Mouse (Mus musculus) limb, embryonic 15.5 days (tissue): ENCODE data around the gene Nubp2. TPM values are rescaled to one million over a fixed set of nuclear protein-coding genes. Genes with fewer than 3 reads are reported as not detected.

Experiments used
- polyA plus RNA-seq: library from polyadenylated mRNA; unstranded; fragments of >200 nt; fragmentation: Nextera tagmentation; extraction: Ambion mirVana; gene quantifications from 2 replicates; pipeline ENCODE4 v1.2.1, GENCODE M21; 2015

Nubp2 gene
- polyA plus RNA-seq, 1 experiment from 2014 or later: 47.7 TPM

Other genes with a start within 250 kb of the Nubp2 start
- 56.5 and 57.7 TPM in 2 replicates for gene Slc9a3r2, start 236.0 kb downstream of the Nubp2 start, polyA plus RNA-seq
- not detected in 2 replicates for gene Npw, start 227.9 kb downstream of the Nubp2 start, polyA plus RNA-seq
- 21.4 and 22.1 TPM in 2 replicates for gene Zfp598, start 216.7 kb downstream of the Nubp2 start, polyA plus RNA-seq
- gene Syngr3, start 196.4 kb downstream of the Nubp2 start, polyA plus RNA-seq: 3.0 and 3.2 TPM in 2 replicates
- gene Gfer, start 190.2 kb downstream of the Nubp2 start, polyA plus RNA-seq: 32.8 and 33.8 TPM in 2 replicates
- gene Noxo1, start 190.1 kb downstream of the Nubp2 start, polyA plus RNA-seq: 1.8 and 2.9 TPM in 2 replicates
- 57.3 and 59.0 TPM in 2 replicates for gene Tbl3, start 178.7 kb downstream of the Nubp2 start, polyA plus RNA-seq
- 0.29 TPM in 1 of 2 replicates, not detected in the other for gene Rnf151, start 168.3 kb downstream of the Nubp2 start, polyA plus RNA-seq
- 1,428 and 1,497 TPM in 2 replicates for gene Rps2, start 168.2 kb downstream of the Nubp2 start, polyA plus RNA-seq
- 208 and 226 TPM in 2 replicates for gene Ndufb10, start 161.9 kb downstream of the Nubp2 start, polyA plus RNA-seq
- 0.30 TPM in 1 of 2 replicates, not detected in the other for gene Rpl3l, start 158.5 kb downstream of the Nubp2 start, polyA plus RNA-seq
- gene Msrb1, start 149.7 kb downstream of the Nubp2 start, polyA plus RNA-seq: 25.9 and 26.8 TPM in 2 replicates
- 5.2 and 5.7 TPM in 2 replicates for gene Hs3st6, start 133.4 kb downstream of the Nubp2 start, polyA plus RNA-seq
- gene Meiob, start 82.1 kb downstream of the Nubp2 start, polyA plus RNA-seq: not detected in 2 replicates
- gene Hagh, start 46.2 kb downstream of the Nubp2 start, polyA plus RNA-seq: 37.7 and 43.3 TPM in 2 replicates
- 19.0 and 19.6 TPM in 2 replicates for gene Fahd1, start 36.0 kb downstream of the Nubp2 start, polyA plus RNA-seq
- gene Igfals, start 20.4 kb downstream of the Nubp2 start, polyA plus RNA-seq: 0.29 and 0.58 TPM in 2 replicates
- 41.7 and 43.7 TPM in 2 replicates for gene Spsb3, start 294 bp upstream of the Nubp2 start, polyA plus RNA-seq
- 27.4 and 29.9 TPM in 2 replicates for gene Eme2, start 8.7 kb upstream of the Nubp2 start, polyA plus RNA-seq
- gene Mrps34, start 8.8 kb upstream of the Nubp2 start, polyA plus RNA-seq: 81.9 and 86.9 TPM in 2 replicates
- gene Nme3, start 10.2 kb upstream of the Nubp2 start, polyA plus RNA-seq: 31.9 and 36.0 TPM in 2 replicates
- gene Mapk8ip3, start 50.6 kb upstream of the Nubp2 start, polyA plus RNA-seq: 29.5 and 30.6 TPM in 2 replicates
- 165 and 170 TPM in 2 replicates for gene Jpt2, start 74.3 kb upstream of the Nubp2 start, polyA plus RNA-seq
- gene Cramp1l, start 129.4 kb upstream of the Nubp2 start, polyA plus RNA-seq: 6.0 and 6.2 TPM in 2 replicates
- 14.9 and 17.0 TPM in 2 replicates for gene Ift140, start 129.7 kb upstream of the Nubp2 start, polyA plus RNA-seq
- 22.3 and 25.3 TPM in 2 replicates for gene Tmem204, start 197.2 kb upstream of the Nubp2 start, polyA plus RNA-seq
- gene Telo2, start 229.6 kb upstream of the Nubp2 start, polyA plus RNA-seq: 39.1 and 41.6 TPM in 2 replicates
- 6.1 and 6.6 TPM in 2 replicates for gene Ptx4, start 234.4 kb upstream of the Nubp2 start, polyA plus RNA-seq
- 25.2 and 26.4 TPM in 2 replicates for gene Clcn7, start 247.0 kb upstream of the Nubp2 start, polyA plus RNA-seq